Mouse (Mus musculus) MEL (cell line): ENCODE measurements around the gene Arhgap40.

Experiments
- CTCF ChIP-seq, 3 experiments: IDR thresholded peaks in 2 of 3; conservative IDR thresholded peaks in 1 of 3; 2 replicates each; pipeline ENCODE4 v1.5.1; 2011 to 2012; ENCODE audit warnings: low read length in 3 of 3, low read depth in 2 of 3, mild to moderate bottlenecking in 2 of 3, improper control_type of control experiment in 1 of 3, inconsistent platforms in 1 of 3, mixed read lengths in 1 of 3, moderate library complexity in 1 of 3; ENCODE audit not compliant: control insufficient read depth in 1 of 3, insufficient read depth in 1 of 3, poor library complexity in 1 of 3, severe bottlenecking in 1 of 3
- EP300 ChIP-seq, 2 experiments: IDR thresholded peaks; 2 replicates each; pipeline ENCODE4 v1.6.1; 2011; ENCODE audit warnings: improper control_type of control experiment in 2 of 2, low read length in 2 of 2, low read depth in 1 of 2, mild to moderate bottlenecking in 1 of 2
- GABPA ChIP-seq: IDR thresholded peaks from 2 replicates; pipeline ENCODE4 v1.6.1; 2012; ENCODE audit warnings: low read depth, mild to moderate bottlenecking, inconsistent platforms, low read length, improper control_type of control experiment, moderate library complexity
- HCFC1 ChIP-seq: IDR thresholded peaks from 2 replicates; pipeline ENCODE4 v1.6.1; 2012; ENCODE audit warnings: low read depth, mild to moderate bottlenecking, inconsistent platforms, low read length, improper control_type of control experiment, moderate library complexity
- POLR2A ChIP-seq, 2 experiments: IDR thresholded peaks; 2 replicates each; pipeline ENCODE4 v1.6.1; 2011 to 2012; ENCODE audit warnings: low read length in 2 of 2, mild to moderate bottlenecking in 2 of 2, control low read depth in 1 of 2, improper control_type of control experiment in 1 of 2, low read depth in 1 of 2, moderate library complexity in 1 of 2; ENCODE audit not compliant: control insufficient read depth in 1 of 2, insufficient read depth in 1 of 2, poor library complexity in 1 of 2

DNA sequence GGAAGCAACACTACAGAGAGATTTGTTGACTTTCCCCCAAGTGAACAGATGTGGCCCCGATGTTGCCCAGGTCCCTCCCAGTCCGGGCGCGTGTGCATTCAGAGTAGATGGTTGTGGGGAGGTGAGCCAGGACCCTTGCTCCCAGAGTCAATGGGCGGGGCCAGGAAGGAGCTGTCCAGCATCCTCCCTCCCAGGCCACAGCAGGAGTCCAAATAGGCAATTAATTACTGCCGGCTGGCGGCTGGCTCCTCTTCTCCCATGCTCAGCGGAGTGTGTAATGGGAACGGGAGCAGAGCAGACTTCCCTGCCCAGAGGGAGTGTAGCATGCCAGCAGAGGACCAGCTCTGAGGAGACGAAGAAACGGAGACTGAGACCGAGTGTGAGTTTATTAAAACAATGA is 82.5 kb downstream of the Arhgap40 start:
- TF ChIP-seq CTCF (IDR thresholded peaks at IDR 0.05 in 2 of 3, conservative IDR thresholded peaks at IDR 0.05 in 1 of 3; ENCODE audit: control insufficient read depth in 1 of 3, insufficient read depth in 1 of 3, low read depth in 2 of 3, low read length in 3 of 3, poor library complexity in 1 of 3, severe bottlenecking in 1 of 3) (no peak), POLR2A (IDR thresholded peaks at IDR 0.05; ENCODE audit: control insufficient read depth in 1 of 2, insufficient read depth in 1 of 2, low read depth in 1 of 2, low read length in 2 of 2, poor library complexity in 1 of 2) (no peak), HCFC1 (no peak), GABPA (no peak), EP300 (IDR thresholded peaks at IDR 0.05; ENCODE audit: low read depth in 1 of 2, low read length in 2 of 2) (no peak)
